Mouse (Mus musculus) bone marrow macrophage, adult 2 months (primary cell): ENCODE measurements around the gene Cse1l.

Experiments used
- CTCF ChIP-seq: IDR thresholded peaks from 2 replicates; pipeline ENCODE4 v1.5.1; 2012; ENCODE audit warnings: low read depth, mild to moderate bottlenecking, low read length, moderate library complexity
- POLR2A ChIP-seq: IDR thresholded peaks from 2 replicates; pipeline ENCODE4 v1.6.1; 2012; ENCODE audit warnings: mild to moderate bottlenecking, low read depth, low read length, borderline replicate concordance

DNA sequence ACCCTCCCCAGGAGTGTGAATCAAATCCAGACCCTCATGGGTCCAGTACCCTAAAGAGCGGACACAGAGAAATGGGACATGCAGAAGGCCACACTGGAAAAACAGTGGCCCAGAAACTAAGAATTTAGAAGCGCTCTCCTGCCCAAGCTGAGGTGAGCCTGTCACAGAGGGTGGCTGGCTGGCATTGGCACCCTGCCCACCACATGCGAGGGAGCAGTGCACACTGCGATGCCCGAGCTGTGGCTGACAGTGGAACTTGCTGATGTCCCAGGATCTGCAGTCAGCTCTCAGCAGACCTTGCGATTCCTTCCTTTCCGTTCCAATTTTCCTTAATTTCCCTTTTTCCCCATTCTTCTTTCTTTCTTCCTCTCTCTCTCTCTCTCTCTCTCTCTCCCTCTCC is 20.8 kb upstream of the Cse1l start:
- TF ChIP-seq POLR2A: no peak
- TF ChIP-seq CTCF: no peak
